Mouse (Mus musculus) liver, postnatal 0 days (tissue): ENCODE results near the gene Tmem189.

Experiments used
- CTCF ChIP-seq: sonication (generic); IDR thresholded peaks from 2 replicates; pipeline ENCODE4 v1.5.1; 2016; ENCODE audit warnings: antibody characterized with exemption, low read depth
- EP300 ChIP-seq: IDR thresholded peaks from 2 replicates; pipeline ENCODE4 v1.6.1; 2016; ENCODE audit warnings: antibody characterized with exemption, low read depth, mild to moderate bottlenecking

DNA sequence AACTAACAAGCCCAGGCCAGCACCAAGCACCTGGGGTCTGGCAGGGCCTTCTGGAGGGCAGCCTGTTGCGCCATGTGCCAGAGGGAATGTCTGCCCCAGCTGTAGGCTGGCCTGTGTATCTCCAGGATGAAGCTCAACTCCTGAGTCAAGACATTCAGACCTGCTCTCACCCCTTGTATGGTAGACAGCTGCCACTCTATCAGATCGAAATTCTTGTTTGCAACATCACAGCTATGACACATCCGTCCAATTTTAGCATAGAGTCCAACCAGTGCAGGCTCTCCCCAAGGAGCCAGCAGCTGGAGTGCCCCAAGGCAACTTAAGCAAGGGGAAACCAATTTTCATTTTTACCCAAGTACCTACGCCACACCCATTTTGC lies 82.9 kb downstream of the Tmem189 start:
- TF ChIP-seq CTCF (no peak), EP300 (no peak)
